Mouse (Mus musculus) CH12.LX (cell line): ENCODE measurements around the gene Mroh7. TPM values are rescaled to one million over a fixed set of nuclear protein-coding genes. Genes with fewer than 3 reads are reported as not detected.

Experiments
- DNase-seq: peaks from one replicate; pipeline ENCODE4 v3.0.0-alpha.2; 2013; ENCODE audit errors: extremely low read depth
- H3K27ac ChIP-seq: 2 replicates; pipeline ENCODE4 v1.5.1; 2012; ENCODE audit warnings: low read depth, mild to moderate bottlenecking, control low read depth, moderate library complexity; ENCODE audit not compliant: insufficient read depth
- H3K27me3 ChIP-seq: replicated peaks from 2 replicates; pipeline ENCODE3; 2012; ENCODE audit warnings: inconsistent platforms
- H3K36me3 ChIP-seq, 2 experiments: replicated peaks in 1 of 2; 2 replicates each; pipeline versions ENCODE3 to v1.6.1; 2012; ENCODE audit warnings: inconsistent platforms in 1 of 2, low read length in 1 of 2, mild to moderate bottlenecking in 1 of 2, mixed read lengths in 1 of 2, moderate library complexity in 1 of 2; ENCODE audit not compliant: control insufficient read depth in 1 of 2, insufficient read depth in 1 of 2
- H3K4me1 ChIP-seq, 2 experiments: 2 replicates each; pipeline ENCODE4 v1.6.1; 2012; ENCODE audit warnings: inconsistent platforms in 1 of 2, moderate library complexity in 1 of 2; ENCODE audit not compliant: insufficient read depth in 2 of 2, control insufficient read depth in 1 of 2
- H3K4me2 ChIP-seq: 2 replicates; pipeline ENCODE4 v1.6.1; 2012; ENCODE audit warnings: low read depth, mild to moderate bottlenecking, control low read depth; ENCODE audit not compliant: poor library complexity, insufficient read depth, severe bottlenecking
- H3K4me3 ChIP-seq, 3 experiments: fragments of 150-350 bp in 1 of 3; sonication (generic) in 1 of 3; replicated peaks in 1 of 3; 2 replicates each; pipeline versions ENCODE3 to v1.5.1; 2011 to 2012; ENCODE audit warnings: low read depth in 2 of 3, low read length in 2 of 3, mild to moderate bottlenecking in 2 of 3, moderate library complexity in 2 of 3, control low read depth in 1 of 3, improper control_type of control experiment in 1 of 3, inconsistent platforms in 1 of 3, mixed read lengths in 1 of 3; ENCODE audit not compliant: poor library complexity in 1 of 3
- H3K79me2 ChIP-seq: replicated peaks from 2 replicates; pipeline ENCODE4 v1.6.1; 2012; ENCODE audit warnings: mild to moderate bottlenecking, moderate library complexity; ENCODE audit not compliant: control insufficient read depth, poor library complexity, insufficient read depth, severe bottlenecking; ENCODE audit errors: extremely low read depth
- H3K9ac ChIP-seq: 2 replicates; pipeline ENCODE4 v1.6.1; 2012; ENCODE audit warnings: low read depth, mild to moderate bottlenecking, control low read depth, moderate library complexity; ENCODE audit not compliant: insufficient read depth
- H3K9me3 ChIP-seq: replicated peaks from 2 replicates; pipeline ENCODE3; 2012; ENCODE audit warnings: low read length, inconsistent platforms, mixed read lengths
- BHLHE40 ChIP-seq: IDR thresholded peaks from 2 replicates; pipeline ENCODE4 v1.6.1; 2011; ENCODE audit warnings: mild to moderate bottlenecking, low read depth, low read length, improper control_type of control experiment
- CHD1 ChIP-seq: IDR thresholded peaks from 2 replicates; pipeline ENCODE4 v1.6.1; 2012; ENCODE audit warnings: low read depth, low read length, improper control_type of control experiment, inconsistent platforms
- CTCF ChIP-seq, 2 experiments: IDR thresholded peaks in 1 of 2; conservative IDR thresholded peaks in 1 of 2; 2 replicates each; pipeline ENCODE4 v1.5.1; 2011 to 2012; ENCODE audit warnings: low read depth in 2 of 2, low read length in 2 of 2, improper control_type of control experiment in 1 of 2, inconsistent platforms in 1 of 2, mild to moderate bottlenecking in 1 of 2, moderate library complexity in 1 of 2
- E2F4 ChIP-seq: IDR thresholded peaks from 2 replicates; pipeline ENCODE4 v1.6.1; 2011; ENCODE audit warnings: low read depth, low read length, improper control_type of control experiment; ENCODE audit not compliant: insufficient replicate concordance
- ELF1 ChIP-seq: IDR thresholded peaks from 2 replicates; pipeline ENCODE4 v1.6.1; 2014; ENCODE audit warnings: low read depth, mild to moderate bottlenecking, inconsistent platforms, low read length, improper control_type of control experiment
- GABPA ChIP-seq: IDR thresholded peaks from 2 replicates; pipeline ENCODE4 v1.6.1; 2012; ENCODE audit warnings: low read depth, low read length, improper control_type of control experiment, inconsistent platforms; ENCODE audit not compliant: insufficient replicate concordance
- HCFC1 ChIP-seq: IDR thresholded peaks from 2 replicates; pipeline ENCODE4 v1.6.1; 2012; ENCODE audit warnings: low read depth, mild to moderate bottlenecking, inconsistent platforms, low read length, improper control_type of control experiment
- KAT2A ChIP-seq: IDR thresholded peaks from 2 replicates; pipeline ENCODE4 v1.6.1; 2012; ENCODE audit warnings: low read length, improper control_type of control experiment, inconsistent platforms; ENCODE audit not compliant: insufficient replicate concordance
- MAZ ChIP-seq: IDR thresholded peaks from 2 replicates; pipeline ENCODE4 v1.6.1; 2012; ENCODE audit warnings: low read depth, mild to moderate bottlenecking, inconsistent platforms, low read length, improper control_type of control experiment, moderate library complexity
- MXI1 ChIP-seq: IDR thresholded peaks from 2 replicates; pipeline ENCODE4 v1.6.1; 2011; ENCODE audit warnings: mild to moderate bottlenecking, low read depth, low read length, improper control_type of control experiment
- POLR2A ChIP-seq: IDR thresholded peaks from 2 replicates; pipeline ENCODE4 v1.6.1; 2011; ENCODE audit warnings: low read depth, mild to moderate bottlenecking, improper control_type of control experiment, low read length
- RAD21 ChIP-seq: IDR thresholded peaks from 2 replicates; pipeline ENCODE4 v1.6.1; 2011; ENCODE audit warnings: low read depth, mild to moderate bottlenecking, low read length, improper control_type of control experiment, moderate library complexity
- RCOR1 ChIP-seq: conservative IDR thresholded peaks from 2 replicates; pipeline ENCODE4 v1.6.1; 2012; ENCODE audit warnings: low read depth, mild to moderate bottlenecking, inconsistent platforms, low read length, improper control_type of control experiment
- SIN3A ChIP-seq: IDR thresholded peaks from 2 replicates; pipeline ENCODE4 v1.6.1; 2012; ENCODE audit warnings: low read length, improper control_type of control experiment, inconsistent platforms
- SMC3 ChIP-seq: IDR thresholded peaks from 2 replicates; pipeline ENCODE4 v1.6.1; 2011; ENCODE audit warnings: low read depth, low read length, improper control_type of control experiment
- UBTF ChIP-seq: IDR thresholded peaks from 2 replicates; pipeline ENCODE4 v1.6.1; 2012; ENCODE audit warnings: low read depth, mild to moderate bottlenecking, inconsistent platforms, low read length, improper control_type of control experiment, moderate library complexity
- ZKSCAN1 ChIP-seq: IDR thresholded peaks from 2 replicates; pipeline ENCODE4 v1.6.1; 2012; ENCODE audit warnings: low read depth, inconsistent platforms, low read length, improper control_type of control experiment, borderline replicate concordance
- ZNF384 ChIP-seq: IDR thresholded peaks from 2 replicates; pipeline ENCODE4 v1.6.1; 2012; ENCODE audit warnings: low read depth, low read length, improper control_type of control experiment, inconsistent platforms
- dilution Hi-C: fragments of 300-500 bp; cut with MboI; formaldehyde crosslinking; loops from 2 replicates; pipeline ENCODE4 v1.14.3; 2020; ENCODE audit warnings: low sequenced_read_pairs; ENCODE audit not compliant: extremely low pct_unique_long_range_greater_than_20kb, extremely low pct_ligation_motif_present
- in situ Hi-C: fragments of 300-500 bp; cut with MboI; formaldehyde crosslinking; loops from 3 replicates; pipeline ENCODE4 v1.14.3; 2019; ENCODE audit warnings: low sequenced_read_pairs, low pct_ligation_motif_present, low pct_unique_long_range_greater_than_20kb, mixed read lengths
- polyA plus RNA-seq: library from polyadenylated mRNA; unstranded; fragments of >175 nt; gene quantifications from 2 replicates; pipeline ENCODE4 v1.2.1, GENCODE M21; 2012; ENCODE audit warnings: low read depth; ENCODE audit not compliant: insufficient read length
- total RNA-seq, 2 experiments: library from RNA; depleted of rRNA; stranded (reverse); fragments of 300-350 nt in 1 of 2; fragments of >200 nt in 1 of 2; gene quantifications; 2 replicates each; pipeline ENCODE4 v1.2.3; 2012 to 2014

Mroh7 gene
- total and polyA plus RNA-seq, 3 experiments = not detected

- dilution Hi-C loops = no loop called here
- Histone ChIP-seq H3K27me3 (no peaks in the 10 kb centered on the region), H3K36me3 (peaks cover 8 to 57% of the 10 kb centered on the region in 2 experiments), H3K4me2 (no peak overlapping the region), H3K79me2 (no peaks in the 10 kb centered on the region), H3K9me3 (no peaks in the 10 kb centered on the region), H3K9ac (no peak overlapping the region), H3K27ac (no peak overlapping the region), H3K4me1 (no peaks in the 10 kb centered on the region), H3K4me3 (no peak overlapping the region)
- in situ Hi-C loops = no loop called here
- TF ChIP-seq MAZ = no peak
- no peak for DNase-seq
Observed at GRCm38 (mm10) chr4:106747001-106747580, 16.4 kb upstream of the Mroh7 start.

GRCm38 (mm10) chr4:106745862-106746261, 15.1 kb upstream of the Mroh7 start:
- no peak overlapping the region for H3K9ac ChIP-seq
- no peak for TF ChIP-seq BHLHE40
- no peak for TF ChIP-seq HCFC1
- no peak for TF ChIP-seq SIN3A
- TF ChIP-seq RCOR1 = no peak
- TF ChIP-seq RAD21 = no peak
- no peak for TF ChIP-seq MXI1
- TF ChIP-seq KAT2A = no peak
- TF ChIP-seq POLR2A = no peak
- TF ChIP-seq ELF1 = no peak
- no peak for TF ChIP-seq ZNF384
- no peak for TF ChIP-seq UBTF
- no peak for TF ChIP-seq GABPA
- no peak for TF ChIP-seq CHD1
- TF ChIP-seq SMC3 = no peak
- no peak for TF ChIP-seq E2F4
- TF ChIP-seq ZKSCAN1 = no peak
- no peak for TF ChIP-seq CTCF (conservative IDR thresholded peaks at IDR 0.05 in 1 of 2, IDR thresholded peaks at IDR 0.05 in 1 of 2; ENCODE audit: low read depth in 2 of 2, low read length in 2 of 2)
- in situ Hi-C loops (no loop called here), dilution Hi-C loops (no loop called here)
- no peaks in the 10 kb centered on the region for H3K79me2 ChIP-seq
- DNase-seq = no peak
- no peak overlapping the region for H3K4me3 ChIP-seq
- H3K27ac ChIP-seq = no peak overlapping the region
- H3K27me3 ChIP-seq = no peaks in the 10 kb centered on the region
- no peaks in the 10 kb centered on the region for H3K4me1 ChIP-seq
- no peaks in the 10 kb centered on the region for H3K9me3 ChIP-seq
- H3K36me3 ChIP-seq = peaks cover 8 to 47% of the 10 kb centered on the region in 2 experiments
- no peak overlapping the region for H3K4me2 ChIP-seq
